Mouse (Mus musculus) lung, postnatal 0 days (tissue): ENCODE data around the gene Wnt7a.

Experiments
- CTCF ChIP-seq: IDR thresholded peaks from 2 replicates; pipeline ENCODE4 v1.5.1; 2016; ENCODE audit warnings: antibody characterized with exemption, mild to moderate bottlenecking
- EP300 ChIP-seq: IDR thresholded peaks from 2 replicates; pipeline ENCODE4 v1.6.1; 2016; ENCODE audit warnings: antibody characterized with exemption, mild to moderate bottlenecking, control low read depth

DNA sequence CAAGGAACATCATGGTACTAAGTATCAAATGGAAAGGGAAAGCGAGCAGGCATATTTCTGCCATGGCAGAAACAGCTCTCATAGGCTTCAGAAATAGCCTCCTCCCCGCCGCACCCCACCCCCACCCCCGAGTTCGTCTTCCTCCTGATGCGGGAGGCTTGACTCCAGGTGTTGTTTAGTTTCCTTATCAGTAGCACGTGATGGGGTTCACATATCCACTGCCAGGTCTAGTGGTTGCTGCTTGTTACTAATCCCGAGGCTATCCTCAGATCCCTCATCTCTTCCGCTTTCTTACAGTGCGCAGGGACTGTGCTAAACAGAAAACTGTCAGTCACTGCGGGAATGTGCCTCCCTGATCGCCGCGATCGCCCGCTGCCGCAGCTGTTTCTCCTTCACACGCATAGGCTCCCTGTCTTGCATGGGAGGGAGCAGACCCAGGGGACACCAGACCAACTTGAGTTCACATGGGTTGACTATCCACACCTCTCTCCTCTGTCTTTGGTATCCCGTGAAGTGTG, 30.0 kb upstream of the Wnt7a start:
- TF ChIP-seq CTCF (no peak), EP300 (no peak)
